Comparison of ENCODE assay signal across 13 mouse cellular contexts in the genomic region with DNA sequence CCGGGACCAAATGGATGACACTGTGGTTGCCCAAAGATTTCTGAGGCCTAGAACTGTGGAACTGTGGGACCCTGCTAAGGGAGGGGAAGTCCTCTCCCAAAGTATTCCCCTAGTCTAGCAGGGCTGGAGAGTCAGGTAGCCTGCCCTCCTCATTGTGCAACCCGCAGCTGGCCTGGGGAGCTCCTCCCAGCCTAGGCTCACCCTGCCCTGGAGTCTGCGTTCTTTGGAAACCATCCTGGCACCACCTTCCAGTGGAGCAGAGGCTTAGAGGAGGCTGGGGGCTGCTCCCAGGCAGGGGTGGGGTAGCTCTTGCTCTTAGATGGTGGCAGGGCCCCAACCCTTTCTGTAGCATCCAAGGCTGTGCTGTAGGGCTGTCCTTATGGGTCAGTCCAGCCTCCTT. TPM values are rescaled to one million over a fixed set of nuclear protein-coding genes. Genes with fewer than 3 reads are reported as not detected.
DNase-seq lines count a peak whose midpoint lies in the region; ATAC-seq lines count a peak whose summit lies in the region.
"Had no signal": no experiment of that assay in that cellular context is flagged by ENCODE, and none has a peak within 500 bp of the region (broad histone marks: within the 10 kb centered on the region; RNA-seq: fewer than 3 reads in every experiment).

No protein-coding gene starts in this region.

- peaks cover 25% of the 10 kb centered on the region for H3K4me1 ChIP-seq in hindbrain, embryonic 11.5 days (replicated peaks; ENCODE audit: control insufficient read depth, insufficient read depth, low read length)
- peaks cover 41% of the 10 kb centered on the region for H3K4me1 ChIP-seq in hindbrain, embryonic 14.5 days (replicated peaks; ENCODE audit: control insufficient read depth, insufficient read depth, low read length)
- peaks cover 73% of the 10 kb centered on the region for H3K4me1 ChIP-seq in embryonic facial prominence, embryonic 10.5 days
- H3K4me1 ChIP-seq in liver, embryonic 12.5 days, result peaks cover 96% of the 10 kb centered on the region

- no peaks in the 10 kb centered on the region for H3K36me3 ChIP-seq in hindbrain, embryonic 11.5 days (ENCODE audit: control insufficient read depth, insufficient read depth, low read length)
- H3K36me3 ChIP-seq in hindbrain, embryonic 14.5 days (replicated peaks; ENCODE audit: control insufficient read depth, insufficient read depth), result no peaks in the 10 kb centered on the region
- H3K36me3 ChIP-seq in embryonic facial prominence, embryonic 10.5 days (replicated peaks), result no peaks in the 10 kb centered on the region
- no peaks in the 10 kb centered on the region for H3K36me3 ChIP-seq in liver, embryonic 12.5 days

- peak; percentile 56 for DNase-seq in adrenal gland, adult 2 months
- DNase-seq in adrenal gland, postnatal 4 days (ENCODE audit: low spot score in 2 of 2), result no peak
- DNase-seq in hindbrain, embryonic 11.5 days (ENCODE audit: low spot score), result no peak
- no peak for DNase-seq in hindbrain, embryonic 14.5 days (ENCODE audit: low spot score)
- no peak for DNase-seq in embryonic facial prominence, embryonic 10.5 days (ENCODE audit: low spot score)
- DNase-seq in right cerebral cortex, postnatal 25 days, result no peak
- no peak for DNase-seq in MN1 (ENCODE audit: low spot score)
- DNase-seq: cerebellum, adult 8-10 months; gastrocnemius, postnatal 14 days had no signal

- H3K27me3 ChIP-seq in hindbrain, embryonic 11.5 days (ENCODE audit: control insufficient read depth, insufficient read depth, low read length), result no peaks in the 10 kb centered on the region
- H3K27me3 ChIP-seq in hindbrain, embryonic 14.5 days (ENCODE audit: control insufficient read depth, insufficient read depth, low read length), result no peaks in the 10 kb centered on the region
- no peaks in the 10 kb centered on the region for H3K27me3 ChIP-seq in embryonic facial prominence, embryonic 10.5 days (replicated peaks; ENCODE audit: low read depth, poor library complexity, severe bottlenecking)
- H3K27me3 ChIP-seq in liver, embryonic 12.5 days (replicated peaks), result no peaks in the 10 kb centered on the region
- H3K27me3 ChIP-seq: forebrain, embryonic 13.5 days had no signal

- no peak overlapping the region for H3K9ac ChIP-seq in hindbrain, embryonic 11.5 days (ENCODE audit: low read depth, low read length)
- no peak overlapping the region for H3K9ac ChIP-seq in hindbrain, embryonic 14.5 days
- 0 out of 2 replicates have a peak overlapping the region, but pooled peaks have one; percentile 3 for H3K9ac ChIP-seq in liver, embryonic 12.5 days
- H3K9ac ChIP-seq: forebrain, embryonic 13.5 days had no signal

- ATAC-seq in hindbrain, embryonic 11.5 days (ENCODE audit: low FRiP score), result no peak
- no peak for ATAC-seq in hindbrain, embryonic 14.5 days (ENCODE audit: low FRiP score)
- no peak for ATAC-seq in liver, embryonic 12.5 days
- ATAC-seq: forebrain, embryonic 13.5 days; hindbrain, embryonic 16.5 days had no signal

- H3K4me3 ChIP-seq in hindbrain, embryonic 11.5 days (ENCODE audit: low read depth, low read length), result no peak overlapping the region
- no peak overlapping the region for H3K4me3 ChIP-seq in hindbrain, embryonic 14.5 days (replicated peaks; ENCODE audit: low read length)
- no peak overlapping the region for H3K4me3 ChIP-seq in embryonic facial prominence, embryonic 10.5 days
- H3K4me3 ChIP-seq in liver, embryonic 12.5 days, result no peak overlapping the region
- H3K4me3 ChIP-seq: forebrain, embryonic 13.5 days had no signal

- no peaks in the 10 kb centered on the region for H3K9me3 ChIP-seq in hindbrain, embryonic 11.5 days (ENCODE audit: control insufficient read depth, low read length)
- H3K9me3 ChIP-seq in hindbrain, embryonic 14.5 days (ENCODE audit: control insufficient read depth, low read length), result no peaks in the 10 kb centered on the region
- H3K9me3 ChIP-seq in embryonic facial prominence, embryonic 10.5 days, result no peaks in the 10 kb centered on the region
- H3K9me3 ChIP-seq in liver, embryonic 12.5 days (replicated peaks), result no peaks in the 10 kb centered on the region
- H3K9me3 ChIP-seq: forebrain, embryonic 13.5 days had no signal

- 0 out of 2 replicates have a peak overlapping the region, but pooled peaks have one; percentile 3 for H3K4me2 ChIP-seq in hindbrain, embryonic 11.5 days (replicated peaks; ENCODE audit: low read depth, low read length)
- no peak overlapping the region for H3K4me2 ChIP-seq in hindbrain, embryonic 14.5 days (replicated peaks)
- H3K4me2 ChIP-seq in liver, embryonic 12.5 days, result peak overlapping the region; percentile 53; the same call in 1 of the 2 replicates
- H3K4me2 ChIP-seq: forebrain, embryonic 13.5 days had no signal

- H3K27ac ChIP-seq in hindbrain, embryonic 11.5 days (ENCODE audit: low read depth, low read length), result no peak overlapping the region
- H3K27ac ChIP-seq in hindbrain, embryonic 14.5 days, result no peak overlapping the region
- H3K27ac ChIP-seq in embryonic facial prominence, embryonic 10.5 days (replicated peaks), result peak overlapping the region; percentile 65; the same call in 1 of the 2 replicates
- peak overlapping the region; percentile 49; the same call in 1 of the 2 replicates for H3K27ac ChIP-seq in liver, embryonic 12.5 days
- H3K27ac ChIP-seq: forebrain, embryonic 13.5 days; macrophage had no signal

- WGBS in hindbrain, embryonic 11.5 days, result 64% methylated on average over 3 of the region's 3 CpGs
- 50% methylated on average over 3 of the region's 3 CpGs for WGBS in hindbrain, embryonic 14.5 days
- 75% methylated on average over 3 of the region's 3 CpGs for WGBS in embryonic facial prominence, embryonic 10.5 days
- 60% methylated on average over 3 of the region's 3 CpGs for WGBS in liver, embryonic 12.5 days (ENCODE audit: insufficient replicate concordance)

RNA-seq across cellular contexts. Expression of gene Rxra, which starts 26.0 kb away (rescaled TPM):
- 10 to 100 TPM; 59.4 to 71.6 TPM for total RNA-seq in adrenal gland, adult 2 months (2021)
- 84.5 and 90.5 TPM in 2 replicates for polyA plus RNA-seq in adrenal gland, adult 2 months (2012; rRNA removed)
- 10 to 100 TPM; 58.4 to 59.3 TPM for total RNA-seq in adrenal gland, postnatal 4 days (2021)
- polyA plus RNA-seq in hindbrain, embryonic 11.5 days (2014; fragmentation: Nextera tagmentation; extraction: Ambion mirVana), result 6.5 and 7.6 TPM in 2 replicates
- polyA plus RNA-seq in hindbrain, embryonic 14.5 days (2014; fragmentation: Nextera tagmentation; extraction: Ambion mirVana), result 2.4 and 2.7 TPM in 2 replicates
- polyA plus RNA-seq in embryonic facial prominence, embryonic 10.5 days (2016; fragmentation: Nextera tagmentation; extraction: Ambion mirVana), result 8.8 and 9.3 TPM in 2 replicates
- 3.9 and 4.2 TPM in 2 replicates for polyA plus RNA-seq in liver, embryonic 12.5 days (2016; fragmentation: Nextera tagmentation; extraction: Ambion mirVana)

Comparison
In these comparisons a context has a peak if more than half of its experiments do, and no peak if none do; other contexts are left out.
1. H3K27ac ChIP-seq: peak in embryonic facial prominence, embryonic 10.5 days (single experiment) and liver, embryonic 12.5 days (single experiment); none in hindbrain, embryonic 11.5 days (single experiment) and hindbrain, embryonic 14.5 days (single experiment).